In the genomic region with DNA sequence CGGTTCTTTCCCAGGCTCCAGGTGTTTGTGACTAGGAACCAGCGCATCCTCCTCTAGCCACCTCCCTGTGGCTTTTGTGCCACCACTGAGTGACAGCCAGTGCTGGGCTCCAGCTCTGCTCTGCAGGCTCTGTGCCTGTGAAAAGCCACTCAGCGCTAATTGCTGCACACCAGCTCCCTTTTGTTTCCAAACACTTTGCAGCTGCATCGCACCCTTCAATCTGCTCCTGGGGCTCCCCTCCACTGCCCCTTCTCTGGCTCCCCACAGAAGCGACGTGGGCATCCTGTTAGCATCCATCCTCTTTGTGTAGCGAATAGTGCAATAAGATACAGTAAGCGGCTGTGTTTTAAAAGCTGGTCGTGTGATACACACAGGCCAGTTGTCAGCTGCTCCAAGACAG, we compare ENCODE assay signal across 15 mouse cellular contexts.
DNase-seq lines count a peak whose midpoint lies in the region; ATAC-seq and TF ChIP-seq lines count a peak whose summit lies in the region.
"Had no signal": no experiment of that assay in that cellular context is flagged by ENCODE, and none has a peak within 500 bp of the region (broad histone marks: within the 10 kb centered on the region; RNA-seq: fewer than 3 reads in every experiment).

No protein-coding gene starts in this region.

- H3K4me2 ChIP-seq in midbrain, postnatal 0 days (ENCODE audit: low read depth, low read length, poor library complexity, severe bottlenecking): no peak overlapping the region
- H3K4me2 ChIP-seq in forebrain, embryonic 12.5 days: peak overlapping the region; percentile 22
- 0 out of 2 replicates have a peak overlapping the region, but pooled peaks have one; percentile 16 for H3K4me2 ChIP-seq in hindbrain, embryonic 13.5 days
- H3K4me2 ChIP-seq in midbrain, embryonic 16.5 days (ENCODE audit: low read length): no peak overlapping the region
- H3K4me2 ChIP-seq: liver, embryonic 11.5 days had no signal

- no peak for TF ChIP-seq CTCF in midbrain, postnatal 0 days (IDR thresholded peaks at IDR 0.05)

- no peaks in the 10 kb centered on the region for H3K36me3 ChIP-seq in midbrain, embryonic 10.5 days
- H3K36me3 ChIP-seq in midbrain, postnatal 0 days (ENCODE audit: insufficient read depth, low read length): no peaks in the 10 kb centered on the region
- no peaks in the 10 kb centered on the region for H3K36me3 ChIP-seq in forebrain, embryonic 12.5 days (replicated peaks)
- no peaks in the 10 kb centered on the region for H3K36me3 ChIP-seq in hindbrain, embryonic 13.5 days
- no peaks in the 10 kb centered on the region for H3K36me3 ChIP-seq in midbrain, embryonic 16.5 days (ENCODE audit: control insufficient read depth, insufficient read depth, low read length)

- no peak for DNase-seq in midbrain, embryonic 10.5 days (ENCODE audit: low spot score)
- no peak for DNase-seq in midbrain, postnatal 0 days (ENCODE audit: low spot score)
- no peak for DNase-seq in spleen, adult 12 weeks (ENCODE audit: low spot score)
- DNase-seq: cerebellum, adult 18-20 months; heart, adult 2 months; heart, postnatal 14 days; kidney, postnatal 25 days had no signal

- no peaks in the 10 kb centered on the region for H3K9me3 ChIP-seq in midbrain, embryonic 10.5 days (replicated peaks)
- no peaks in the 10 kb centered on the region for H3K9me3 ChIP-seq in midbrain, postnatal 0 days (ENCODE audit: low read length)
- H3K9me3 ChIP-seq in forebrain, embryonic 12.5 days: no peaks in the 10 kb centered on the region
- H3K9me3 ChIP-seq in hindbrain, embryonic 13.5 days: no peaks in the 10 kb centered on the region
- no peaks in the 10 kb centered on the region for H3K9me3 ChIP-seq in midbrain, embryonic 16.5 days (replicated peaks; ENCODE audit: control insufficient read depth, low read length, poor library complexity, severe bottlenecking)
- H3K9me3 ChIP-seq: megakaryocyte, embryonic 14.5 days had no signal

- ATAC-seq in midbrain, postnatal 0 days (ENCODE audit: low FRiP score): no peak
- peak; percentile 77 for ATAC-seq in forebrain, embryonic 12.5 days (ENCODE audit: low FRiP score)
- peak; percentile 59; the same call in 1 of the 2 replicates for ATAC-seq in hindbrain, embryonic 13.5 days (ENCODE audit: low FRiP score)
- no peak for ATAC-seq in midbrain, embryonic 16.5 days
- no peak for ATAC-seq in CD4-positive, CD25-positive, alpha-beta regulatory T cell, adult 4 months
- ATAC-seq in monocyte, adult 5-6 weeks (replicated peaks; ENCODE audit: insufficient number of reproducible peaks, low FRiP score, low TSS enrichment, poor library complexity, severe bottlenecking): no peak
- ATAC-seq: intestine, postnatal 0 days had no signal

- peaks cover 44% of the 10 kb centered on the region for H3K27me3 ChIP-seq in midbrain, embryonic 10.5 days (ENCODE audit: low read depth, poor library complexity, severe bottlenecking)
- peaks cover 7% of the 10 kb centered on the region; the same call in 1 of the 2 replicates for H3K27me3 ChIP-seq in midbrain, postnatal 0 days (ENCODE audit: insufficient read depth, low read length)
- H3K27me3 ChIP-seq in forebrain, embryonic 12.5 days: peaks cover 37% of the 10 kb centered on the region
- peaks cover 28% of the 10 kb centered on the region for H3K27me3 ChIP-seq in hindbrain, embryonic 13.5 days
- peaks cover 4% of the 10 kb centered on the region; the same call in 1 of the 2 replicates for H3K27me3 ChIP-seq in midbrain, embryonic 16.5 days (ENCODE audit: control insufficient read depth, insufficient read depth, low read depth, low read length)

- H3K9ac ChIP-seq in midbrain, postnatal 0 days (replicated peaks; ENCODE audit: low read length, poor library complexity, severe bottlenecking): no peak overlapping the region
- H3K9ac ChIP-seq in forebrain, embryonic 12.5 days: peak overlapping the region; percentile 12; the same call in 1 of the 2 replicates
- H3K9ac ChIP-seq in hindbrain, embryonic 13.5 days: peak overlapping the region; percentile 61
- peak overlapping the region; percentile 23; the same call in 1 of the 2 replicates for H3K9ac ChIP-seq in midbrain, embryonic 16.5 days (ENCODE audit: low read depth, low read length)

- 44% methylated on average over 9 of the region's 9 CpGs for WGBS in midbrain, embryonic 10.5 days
- WGBS in midbrain, postnatal 0 days: 29% methylated on average over 9 of the region's 9 CpGs
- WGBS in forebrain, embryonic 12.5 days: 9% methylated on average over 9 of the region's 9 CpGs
- 17% methylated on average over 9 of the region's 9 CpGs for WGBS in hindbrain, embryonic 13.5 days
- 30% methylated on average over 9 of the region's 9 CpGs for WGBS in midbrain, embryonic 16.5 days

- no peak overlapping the region for H3K4me3 ChIP-seq in midbrain, embryonic 10.5 days
- H3K4me3 ChIP-seq in midbrain, postnatal 0 days (ENCODE audit: low read depth, low read length): no peak overlapping the region
- H3K4me3 ChIP-seq in forebrain, embryonic 12.5 days (replicated peaks): no peak overlapping the region
- H3K4me3 ChIP-seq in hindbrain, embryonic 13.5 days: no peak overlapping the region
- no peak overlapping the region for H3K4me3 ChIP-seq in midbrain, embryonic 16.5 days (ENCODE audit: low read depth, low read length)
- H3K4me3 ChIP-seq: heart, adult 2 months; megakaryocyte, embryonic 14.5 days had no signal

- peaks cover 23% of the 10 kb centered on the region for H3K4me1 ChIP-seq in midbrain, embryonic 10.5 days
- H3K4me1 ChIP-seq in midbrain, postnatal 0 days (ENCODE audit: insufficient read depth, low read length): peaks cover 10% of the 10 kb centered on the region; the same call in 1 of the 2 replicates
- H3K4me1 ChIP-seq in forebrain, embryonic 12.5 days: peaks cover 24% of the 10 kb centered on the region
- H3K4me1 ChIP-seq in hindbrain, embryonic 13.5 days (replicated peaks): peaks cover 24% of the 10 kb centered on the region
- H3K4me1 ChIP-seq in midbrain, embryonic 16.5 days (ENCODE audit: control insufficient read depth, insufficient read depth, low read length): peaks cover 8% of the 10 kb centered on the region; the same call in 1 of the 2 replicates

- 0 out of 2 replicates have a peak overlapping the region, but pooled peaks have one; percentile 42 for H3K27ac ChIP-seq in midbrain, embryonic 10.5 days (replicated peaks)
- H3K27ac ChIP-seq in midbrain, postnatal 0 days (ENCODE audit: low read depth, low read length): no peak overlapping the region
- peak overlapping the region; percentile 79 for H3K27ac ChIP-seq in forebrain, embryonic 12.5 days
- peak overlapping the region; percentile 72 for H3K27ac ChIP-seq in hindbrain, embryonic 13.5 days
- 0 out of 2 replicates have a peak overlapping the region, but pooled peaks have one; percentile 33 for H3K27ac ChIP-seq in midbrain, embryonic 16.5 days (ENCODE audit: low read length)
- H3K27ac ChIP-seq: heart, adult 2 months had no signal

Comparison
In these comparisons a context has a peak if more than half of its experiments do, and no peak if none do; other contexts are left out.
1. ATAC-seq: peak in forebrain, embryonic 12.5 days (single experiment) and hindbrain, embryonic 13.5 days (single experiment); none in midbrain, postnatal 0 days (single experiment), midbrain, embryonic 16.5 days (single experiment), CD4-positive, CD25-positive, alpha-beta regulatory T cell, adult 4 months (single experiment) and monocyte, adult 5-6 weeks (single experiment).
2. H3K4me2 ChIP-seq: peak in forebrain, embryonic 12.5 days (single experiment) and hindbrain, embryonic 13.5 days (single experiment); none in midbrain, postnatal 0 days (single experiment) and midbrain, embryonic 16.5 days (single experiment).